Mouse (Mus musculus): ENCODE data around the gene Pcsk1n.

DNA sequence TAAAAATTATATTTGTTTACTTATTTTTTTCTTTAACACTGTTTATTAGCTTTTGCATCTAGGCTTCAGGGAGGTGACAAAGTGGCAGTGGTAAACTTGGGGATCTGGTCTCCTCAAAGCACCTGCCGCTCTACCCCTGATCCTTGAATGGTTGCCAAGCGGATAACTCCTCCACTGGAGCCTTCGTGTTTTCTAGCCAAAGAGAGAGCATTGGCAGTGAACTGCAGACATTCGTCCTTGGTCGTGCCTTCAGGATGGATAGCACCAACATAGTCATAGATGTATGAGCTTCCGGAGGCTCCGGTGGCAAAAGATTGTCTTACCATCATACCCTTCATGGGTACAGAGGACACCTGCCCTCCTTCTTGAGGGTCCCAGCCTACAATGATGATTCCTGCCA lies 30.5 kb downstream of the Pcsk1n start:
- no peak for TF ChIP-seq POLR2A (IDR thresholded peaks at IDR 0.05; ENCODE audit: control insufficient read depth, low read depth, low read length)
- TF ChIP-seq CTCF (IDR thresholded peaks at IDR 0.05; ENCODE audit: control insufficient read depth, insufficient read depth, insufficient replicate concordance, low read depth, low read length) = no peak
